8 mouse cellular contexts compared by ENCODE assay signal in the genomic region with DNA sequence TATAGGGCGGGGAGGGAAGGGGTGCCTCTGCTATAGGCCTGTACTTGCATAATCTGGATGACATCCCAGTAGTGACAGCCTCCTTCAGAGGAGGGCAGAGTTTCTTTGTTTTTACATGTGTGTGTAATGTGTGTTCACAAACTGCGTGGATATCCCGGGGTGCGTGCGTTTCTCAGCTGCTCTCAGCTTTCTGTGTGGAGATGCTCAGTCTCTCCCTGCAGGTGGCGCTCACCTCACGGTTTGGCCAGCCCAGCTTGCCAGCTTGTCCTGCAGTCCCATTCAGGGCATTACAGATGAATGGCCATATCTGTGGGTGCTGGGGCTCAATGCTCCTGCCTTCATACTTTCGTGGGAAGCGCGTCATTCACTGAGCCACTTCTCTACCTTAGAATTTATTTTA. TPM values are rescaled to one million over a fixed set of nuclear protein-coding genes. Genes with fewer than 3 reads are reported as not detected.
DNase-seq lines count a peak whose midpoint lies in the region; ATAC-seq and TF ChIP-seq lines count a peak whose summit lies in the region.
"Had no signal": no experiment of that assay in that cellular context is flagged by ENCODE, and none has a peak within 500 bp of the region (broad histone marks: within the 10 kb centered on the region; RNA-seq: fewer than 3 reads in every experiment).

No protein-coding gene starts in this region.

- H3K9me3 ChIP-seq in liver, embryonic 11.5 days (ENCODE audit: control insufficient read depth, low read length), result no peaks in the 10 kb centered on the region
- no peaks in the 10 kb centered on the region for H3K9me3 ChIP-seq in liver, embryonic 13.5 days (replicated peaks)
- H3K9me3 ChIP-seq: midbrain, embryonic 12.5 days had no signal

- no peak overlapping the region for H3K27ac ChIP-seq in liver, adult 2 months (replicated peaks; ENCODE audit: insufficient read depth, low read depth, low read length)
- no peak overlapping the region for H3K27ac ChIP-seq in liver, embryonic 11.5 days (ENCODE audit: low read depth, low read length)
- H3K27ac ChIP-seq in liver, embryonic 13.5 days, result no peak overlapping the region
- H3K27ac ChIP-seq: midbrain, embryonic 12.5 days had no signal

- TF ChIP-seq CTCF in liver, adult 2 months (IDR thresholded peaks at IDR 0.05; ENCODE audit: low read depth, low read length), result peak; percentile 85

- H3K9ac ChIP-seq in liver, adult 2 months (ENCODE audit: low read depth, low read length), result no peak overlapping the region
- no peak overlapping the region for H3K9ac ChIP-seq in liver, embryonic 11.5 days (ENCODE audit: low read depth, low read length)
- no peak overlapping the region for H3K9ac ChIP-seq in liver, embryonic 13.5 days
- H3K9ac ChIP-seq: midbrain, embryonic 12.5 days had no signal

- no peak for DNase-seq in liver, adult 2 months (ENCODE audit: extremely low read depth, low read depth, low spot score)
- DNase-seq in liver, embryonic 11.5 days (ENCODE audit: low spot score), result no peak
- DNase-seq in Muller cell, postnatal 12 days (ENCODE audit: inconsistent ontology term), result peak; percentile 42
- peak; percentile 43 for DNase-seq in cerebellum, adult 11 months
- DNase-seq in gastrocnemius, postnatal 14 days, result peak; percentile 61
- DNase-seq in liver, embryonic 13.5 days, result peak; percentile 43
- DNase-seq in spleen, adult 12 weeks (ENCODE audit: low spot score), result peak; percentile 45

- no peak for ATAC-seq in liver, embryonic 11.5 days (replicated peaks; ENCODE audit: low FRiP score)
- ATAC-seq in liver, embryonic 13.5 days (ENCODE audit: low read depth), result no peak

- no peak overlapping the region for H3K4me3 ChIP-seq in liver, adult 2 months (ENCODE audit: insufficient read depth, low read depth, low read length)
- H3K4me3 ChIP-seq in liver, embryonic 11.5 days (ENCODE audit: low read depth, low read length), result no peak overlapping the region
- no peak overlapping the region for H3K4me3 ChIP-seq in liver, embryonic 13.5 days (replicated peaks)
- H3K4me3 ChIP-seq: midbrain, embryonic 12.5 days had no signal

- no peak overlapping the region for H3K4me2 ChIP-seq in liver, embryonic 11.5 days
- H3K4me2 ChIP-seq in liver, embryonic 13.5 days, result no peak overlapping the region
- H3K4me2 ChIP-seq: midbrain, embryonic 12.5 days had no signal

- 77% methylated on average over 10 of the region's 10 CpGs for WGBS in liver, adult 2 months
- 69% methylated on average over 10 of the region's 10 CpGs for WGBS in liver, embryonic 11.5 days
- 57% methylated on average over 10 of the region's 10 CpGs for WGBS in liver, embryonic 13.5 days (ENCODE audit: insufficient replicate concordance)

- H3K27me3 ChIP-seq in liver, adult 2 months (ENCODE audit: control insufficient read depth, insufficient read depth, low read length), result no peaks in the 10 kb centered on the region
- H3K27me3 ChIP-seq in liver, embryonic 11.5 days (replicated peaks; ENCODE audit: control insufficient read depth, insufficient read depth, low read length), result no peaks in the 10 kb centered on the region
- no peaks in the 10 kb centered on the region for H3K27me3 ChIP-seq in liver, embryonic 13.5 days
- H3K27me3 ChIP-seq: midbrain, embryonic 12.5 days had no signal

- no peaks in the 10 kb centered on the region for H3K79me2 ChIP-seq in liver, adult 2 months (ENCODE audit: control insufficient read depth, insufficient read depth, low read length)

- no peaks in the 10 kb centered on the region for H3K4me1 ChIP-seq in liver, adult 2 months (ENCODE audit: control insufficient read depth, insufficient read depth, low read length)
- no peaks in the 10 kb centered on the region for H3K4me1 ChIP-seq in liver, embryonic 11.5 days (replicated peaks; ENCODE audit: control insufficient read depth, insufficient read depth, low read length)
- H3K4me1 ChIP-seq in liver, embryonic 13.5 days (replicated peaks), result peaks cover 16% of the 10 kb centered on the region

- no peaks in the 10 kb centered on the region for H3K36me3 ChIP-seq in liver, adult 2 months (ENCODE audit: control insufficient read depth, insufficient read depth, low read length)
- H3K36me3 ChIP-seq in liver, embryonic 11.5 days (ENCODE audit: control insufficient read depth, insufficient read depth, low read length), result no peaks in the 10 kb centered on the region; the same call in 1 of the 2 replicates
- H3K36me3 ChIP-seq in liver, embryonic 13.5 days, result no peaks in the 10 kb centered on the region

- intact Hi-C loops in gastrocnemius, postnatal 14 days (cut with DNase I; ENCODE audit: low total_unique reads), result no loop called here

- TF ChIP-seq POLR2A in liver, adult 2 months (IDR thresholded peaks at IDR 0.05; ENCODE audit: extremely low read depth, insufficient read depth, low read length), result no peak

RNA-seq across cellular contexts. Expression of a gene that starts 42.1 kb away (rescaled TPM):
- 2.3 and 2.8 TPM in 2 replicates for total RNA-seq in liver, adult 2 months (2014; rRNA removed)
- 1.4 and 1.5 TPM in 2 replicates for polyA plus RNA-seq in liver, adult 2 months (2012; rRNA removed)
- 7.8 and 7.9 TPM in 2 replicates for polyA plus RNA-seq in liver, embryonic 11.5 days (2014; fragmentation: Nextera tagmentation; extraction: Ambion mirVana)
- total RNA-seq in gastrocnemius, postnatal 14 days (2021), result 10 to 100 TPM; 42.0 to 56.1 TPM
- 2.6 and 2.9 TPM in 2 replicates for polyA plus RNA-seq in liver, embryonic 13.5 days (2015; fragmentation: Nextera tagmentation; extraction: Ambion mirVana)

Comparison
In these comparisons a context has a peak if more than half of its experiments do, and no peak if none do; other contexts are left out.
1. DNase-seq: peak in Muller cell, postnatal 12 days (single experiment), cerebellum, adult 11 months (single experiment), gastrocnemius, postnatal 14 days (single experiment), liver, embryonic 13.5 days (single experiment) and spleen, adult 12 weeks (single experiment); none in liver, adult 2 months (single experiment) and liver, embryonic 11.5 days (single experiment).